Mouse (Mus musculus) lung, adult 2 months (tissue): Measurements from ENCODE around the gene Psmd6. TPM values are rescaled to one million over a fixed set of nuclear protein-coding genes. Genes with fewer than 3 reads are reported as not detected.

ENCODE experiments used
- DNase-seq: peaks from one replicate; pipeline ENCODE4 v3.0.0; 2022
- H3K4me1 ChIP-seq: fragments of 200-500 bp; 2 replicates; pipeline ENCODE4 v1.6.1; 2011; ENCODE audit warnings: low read length; ENCODE audit not compliant: control insufficient read depth, insufficient read depth
- H3K4me3 ChIP-seq: fragments of 200-500 bp; replicated peaks from 2 replicates; pipeline ENCODE3; 2011; ENCODE audit warnings: low read depth, mild to moderate bottlenecking, control low read depth, low read length; ENCODE audit errors: extremely low read depth
- CTCF ChIP-seq: fragments of 200-500 bp; IDR thresholded peaks from 2 replicates; pipeline ENCODE4 v1.5.1; 2011; ENCODE audit warnings: mild to moderate bottlenecking, low read length, control low read depth; ENCODE audit not compliant: insufficient read depth
- POLR2A ChIP-seq: fragments of 200-500 bp; IDR thresholded peaks from 2 replicates; pipeline ENCODE4 v1.6.1; 2011; ENCODE audit warnings: low read depth, mild to moderate bottlenecking, control low read depth, low read length, borderline replicate concordance; ENCODE audit errors: extremely low read depth
- WGBS: fragments of 180-500 bp; shearing (Covaris S2); methylation state at CpG from one replicate; pipeline ENCODE4 v1.1.7; 2018; 5-methylcytosine and 5-hydroxymethylcytosine counted together
- polyA plus RNA-seq: library from polyadenylated mRNA; depleted of rRNA; stranded (reverse); fragments of >200 nt; gene quantifications from 2 replicates; pipeline ENCODE4 v1.2.3, GENCODE M21; 2012; rRNA removed

Gene Psmd6
- polyA plus RNA-seq = 18.1 and 23.1 TPM in 2 replicates

GRCm38 (mm10) chr14:14120230-14121096 lies at the start of gene Psmd6:
Gene Psmd6, minus strand, starts transcription at chr14:14120984.
- Histone ChIP-seq H3K4me1 (peaks cover 7% of the 10 kb centered on the region), H3K4me3 (peak within 1 kb of the TSS; percentile 94)
- DNase-seq = peak; percentile 91
- whole genome bisulfite sequencing = under 1% methylated on average over 68 of the region's 68 CpGs
- peak; percentile 83 for TF ChIP-seq CTCF
- peak; percentile 65; the same call in 1 of the 2 replicates for TF ChIP-seq POLR2A

GRCm38 (mm10) chr14:14110710-14111109 lies 10.1 kb downstream of the Psmd6 start:
- TF ChIP-seq CTCF (no peak), POLR2A (no peak)
- H3K4me1 ChIP-seq = no peaks in the 10 kb centered on the region
- 73% methylated on average over 4 of the region's 4 CpGs for WGBS
- no peak overlapping the region for H3K4me3 ChIP-seq
- no peak for DNase-seq

- no peak for DNase-seq
- TF ChIP-seq POLR2A (no peak), CTCF (no peak)
- 70% methylated on average over 2 of the region's 2 CpGs for WGBS
- no peaks in the 10 kb centered on the region for H3K4me1 ChIP-seq
- H3K4me3 ChIP-seq = no peak overlapping the region
These were observed 15.9 kb downstream of the Psmd6 start for GRCm38 (mm10) chr14:14104930-14105318.

GRCm38 (mm10) chr14:14104213-14104929 lies 16.4 kb downstream of the Psmd6 start:
- 62% methylated on average over 13 of the region's 13 CpGs for WGBS
- no peak for TF ChIP-seq CTCF
- TF ChIP-seq POLR2A = no peak
- DNase-seq = no peak
- H3K4me1 ChIP-seq = no peaks in the 10 kb centered on the region
- H3K4me3 ChIP-seq = no peak overlapping the region

GRCm38 (mm10) chr14:14101296-14101695 lies 19.5 kb downstream of the Psmd6 start:
- TF ChIP-seq CTCF = no peak
- TF ChIP-seq POLR2A = no peak
- H3K4me3 ChIP-seq = no peak overlapping the region
- no peak for DNase-seq
- H3K4me1 ChIP-seq = no peaks in the 10 kb centered on the region
- 91% methylated on average over 9 of the region's 9 CpGs for WGBS

- no peak for TF ChIP-seq POLR2A
- H3K4me3 ChIP-seq = no peak overlapping the region
- no peak for DNase-seq
- no peaks in the 10 kb centered on the region for H3K4me1 ChIP-seq
- WGBS = 91% methylated on average over 8 of the region's 8 CpGs
These were observed 20.0 kb downstream of the Psmd6 start for GRCm38 (mm10) chr14:14100773-14101280.

- WGBS = 29% methylated on average over 10 of the region's 10 CpGs
- DNase-seq = peak; percentile 86
- TF ChIP-seq POLR2A (no peak), CTCF (peak; percentile 99)
- Histone ChIP-seq H3K4me3 (no peak overlapping the region), H3K4me1 (no peaks in the 10 kb centered on the region)
These were observed 22.3 kb downstream of the Psmd6 start for GRCm38 (mm10) chr14:14098330-14098980.

- no peak overlapping the region for H3K4me3 ChIP-seq
- H3K4me1 ChIP-seq = no peaks in the 10 kb centered on the region
- WGBS = 91% methylated on average over 6 of the region's 6 CpGs
- TF ChIP-seq CTCF (no peak), POLR2A (no peak)
- DNase-seq = no peak
These were observed 30.2 kb downstream of the Psmd6 start for GRCm38 (mm10) chr14:14090571-14090970.

GRCm38 (mm10) chr14:14088016-14088791 lies 32.6 kb downstream of the Psmd6 start:
- DNase-seq = no peak
- 71% methylated on average over 9 of the region's 9 CpGs for WGBS

GRCm38 (mm10) chr14:14087348-14087747 lies 33.4 kb downstream of the Psmd6 start:
- H3K4me3 ChIP-seq = no peak overlapping the region
- 84% methylated on average over 6 of the region's 6 CpGs for WGBS
- DNase-seq = no peak
- TF ChIP-seq POLR2A (no peak), CTCF (no peak)
- H3K4me1 ChIP-seq = no peaks in the 10 kb centered on the region; the same call in 1 of the 2 replicates

More at GRCm38 (mm10) chr14:14088016-14088791, 32.6 kb downstream of the Psmd6 start:
- TF ChIP-seq POLR2A (no peak), CTCF (no peak)
- Histone ChIP-seq H3K4me1 (no peaks in the 10 kb centered on the region), H3K4me3 (no peak overlapping the region)
